Mouse (Mus musculus) urinary bladder, adult 18-20 months (tissue): ENCODE measurements at regions not wholly inside any gene's neighbourhood (a gene's known extent, or its start where the extent isn't known, plus 50 kb on each side); places are given as distances from the start of the nearest gene placed in this dataset.

Experiments
- DNase-seq, 2 experiments: peaks; one replicate each; pipeline ENCODE4 v3.0.0; 2022; ENCODE audit warnings: low spot score in 2 of 2, mixed read lengths in 2 of 2

- DNase-seq: no peak
Measured at GRCm38 (mm10) chr2:38420498-38420897, 81.4 kb downstream of the Lhx2 start.

- DNase-seq: no peak
Measured at GRCm38 (mm10) chr2:38422406-38422805, 83.3 kb downstream of the Lhx2 start.

GRCm38 (mm10) chr2:38423886-38424277 is 84.8 kb downstream of the Lhx2 start:
- DNase-seq: no peak

- DNase-seq: no peak
Measured at GRCm38 (mm10) chr2:38424278-38424931, 85.3 kb downstream of the Lhx2 start.

- DNase-seq: no peak
Measured at GRCm38 (mm10) chr2:38424976-38425375, 85.9 kb downstream of the Lhx2 start.

- DNase-seq: peak; percentile 50 to 77
Measured at GRCm38 (mm10) chr2:38429752-38430378, 81.6 kb upstream of the Nek6 start.

- no peak for DNase-seq
Measured at GRCm38 (mm10) chr2:38431546-38431945, 79.9 kb upstream of the Nek6 start.

- no peak for DNase-seq
Measured at GRCm38 (mm10) chr2:38433736-38434135, 77.7 kb upstream of the Nek6 start.

- no peak for DNase-seq
Measured at GRCm38 (mm10) chr2:38436701-38437100, 74.7 kb upstream of the Nek6 start.

- no peak for DNase-seq
Measured at GRCm38 (mm10) chr2:38439191-38439590, 72.3 kb upstream of the Nek6 start.

GRCm38 (mm10) chr2:38439973-38440372 is 71.5 kb upstream of the Nek6 start:
- DNase-seq: no peak

- DNase-seq: no peak
Measured at GRCm38 (mm10) chr2:38449092-38449491, 62.4 kb upstream of the Nek6 start.

- DNase-seq: no peak
Measured at GRCm38 (mm10) chr2:38456571-38456970, 54.9 kb upstream of the Nek6 start.

- no peak for DNase-seq
Measured at GRCm38 (mm10) chr2:38460367-38460766, 51.1 kb upstream of the Nek6 start.

- DNase-seq: no peak
Measured at GRCm38 (mm10) chr2:38460825-38461540, 50.5 kb upstream of the Nek6 start.
